Mouse (Mus musculus) spleen, postnatal 4 days (tissue): ENCODE data around the gene Cass4.

ENCODE experiments used
- DNase-seq, 2 experiments: peaks; one replicate each; pipeline ENCODE4 v3.0.0; 2022; ENCODE audit warnings: low spot score in 2 of 2

Cass4 gene

GRCm38 (mm10) chr2:172393391-172394051, at the start of gene Cass4:
Gene Cass4 (plus strand): TSS chr2:172393794.
- DNase-seq = peak in 1 of 2 experiments; percentile 64

- no peak for DNase-seq
These were observed 48.9 kb upstream of the Cass4 start for GRCm38 (mm10) chr2:172344669-172345068.

GRCm38 (mm10) chr2:172345258-172345738, 48.3 kb upstream of the Cass4 start, which contains the start of gene Fam210b:
Gene Fam210b (plus strand): TSS chr2:172345565.
- peak; percentile 97 to 99 for DNase-seq

GRCm38 (mm10) chr2:172346034-172346929, 47.3 kb upstream of the Cass4 start:
- peak in 1 of 2 experiments; percentile 45 for DNase-seq

- peak; percentile 65 to 73 for DNase-seq
These were observed 46.5 kb upstream of the Cass4 start for GRCm38 (mm10) chr2:172346933-172347611.

GRCm38 (mm10) chr2:172348297-172348950, 45.2 kb upstream of the Cass4 start:
- DNase-seq = peak in 1 of 2 experiments; percentile 70

- DNase-seq = no peak
These were observed 43.8 kb upstream of the Cass4 start for GRCm38 (mm10) chr2:172349776-172350175.

- no peak for DNase-seq
These were observed 42.8 kb upstream of the Cass4 start for GRCm38 (mm10) chr2:172350773-172351172.

- DNase-seq = no peak
These were observed 40.4 kb upstream of the Cass4 start for GRCm38 (mm10) chr2:172353218-172353617.

GRCm38 (mm10) chr2:172354761-172355160, 38.8 kb upstream of the Cass4 start:
- no peak for DNase-seq

- DNase-seq = no peak
These were observed 37.8 kb upstream of the Cass4 start for GRCm38 (mm10) chr2:172355833-172356232.

- no peak for DNase-seq
These were observed 30.4 kb upstream of the Cass4 start for GRCm38 (mm10) chr2:172363176-172363575.

GRCm38 (mm10) chr2:172370411-172371223, 23.0 kb upstream of the Cass4 start, which contains the start of the genes Aurka and Cstf1:
Gene Aurka (minus strand): TSS chr2:172370535.
Gene Cstf1 (plus strand): TSS chr2:172370681.
- DNase-seq = peak; percentile 94 to 97

- no peak for DNase-seq
These were observed 22.3 kb upstream of the Cass4 start for GRCm38 (mm10) chr2:172371258-172371657.

GRCm38 (mm10) chr2:172376551-172376950, 17.0 kb upstream of the Cass4 start:
- no peak for DNase-seq

- DNase-seq = no peak
These were observed 16.5 kb upstream of the Cass4 start for GRCm38 (mm10) chr2:172376999-172377515.

GRCm38 (mm10) chr2:172378332-172378731, 15.3 kb upstream of the Cass4 start:
- peak; percentile 55 to 77 for DNase-seq

- DNase-seq = no peak
These were observed 13.1 kb upstream of the Cass4 start for GRCm38 (mm10) chr2:172380513-172380912.

GRCm38 (mm10) chr2:172381341-172381740, 12.3 kb upstream of the Cass4 start:
- no peak for DNase-seq

- no peak for DNase-seq
These were observed 11.7 kb upstream of the Cass4 start for GRCm38 (mm10) chr2:172381898-172382297.
